Mouse (Mus musculus) heart, adult 18-20 months (tissue): ENCODE results near the gene Cgnl1. TPM values are rescaled to one million over a fixed set of nuclear protein-coding genes. Genes with fewer than 3 reads are reported as not detected.
A peak's percentile ranks its signal among the peaks of the same experiment; 100 is the strongest.

Experiments used
- DNase-seq, 2 experiments: peaks; one replicate each; pipeline ENCODE4 v3.0.0; 2021 to 2022; ENCODE audit warnings: mixed read lengths in 1 of 2
- long read RNA-seq, 2 experiments: library from polyadenylated mRNA; stranded (forward); transcript quantifications; one replicate each; pipeline ENCODE4 v2.0.0; 2021
- total RNA-seq, 2 experiments: library from RNA; stranded (reverse); gene quantifications; 2 replicates each; pipeline ENCODE4 v1.2.3; 2021

The Cgnl1 gene
- total RNA-seq = 10 to 100 TPM; 36.7 to 38.2 TPM
- long read RNA-seq, experiment 1, partial matches to known transcripts = 1 of 18 reads
- long read RNA-seq, experiment 1, other reads (novel, unspliced or antisense) = 17 of 18 reads
- long read RNA-seq, experiment 2, partial matches to known transcripts = 2 of 17 reads
- long read RNA-seq, experiment 2, other reads (novel, unspliced or antisense) = 14 of 17 reads

- DNase-seq = peak; percentile 79 to 87
Measured at GRCm38 (mm10) chr9:71770991-71771767, at the start of gene Cgnl1. Gene Cgnl1 (minus strand): TSS chr9:71771602.

GRCm38 (mm10) chr9:71818453-71818852, 47.1 kb upstream of the Cgnl1 start:
- no peak for DNase-seq

GRCm38 (mm10) chr9:71816121-71816520, 44.7 kb upstream of the Cgnl1 start:
- no peak for DNase-seq

GRCm38 (mm10) chr9:71813565-71813964, 42.2 kb upstream of the Cgnl1 start:
- DNase-seq = no peak

GRCm38 (mm10) chr9:71812914-71813313, 41.5 kb upstream of the Cgnl1 start:
- no peak for DNase-seq

- no peak for DNase-seq
Measured at GRCm38 (mm10) chr9:71812402-71812801, 41.0 kb upstream of the Cgnl1 start.

- no peak for DNase-seq
Measured at GRCm38 (mm10) chr9:71811404-71811803, 40.0 kb upstream of the Cgnl1 start.

GRCm38 (mm10) chr9:71810723-71811122, 39.3 kb upstream of the Cgnl1 start:
- no peak for DNase-seq

- DNase-seq = no peak
Measured at GRCm38 (mm10) chr9:71808640-71809254, 37.3 kb upstream of the Cgnl1 start.

GRCm38 (mm10) chr9:71807801-71808200, 36.4 kb upstream of the Cgnl1 start:
- DNase-seq = no peak

GRCm38 (mm10) chr9:71806422-71806805, 35.0 kb upstream of the Cgnl1 start:
- DNase-seq = peak; percentile 67 to 91

- DNase-seq = no peak
Measured at GRCm38 (mm10) chr9:71805646-71806421, 34.4 kb upstream of the Cgnl1 start.

GRCm38 (mm10) chr9:71804116-71804515, 32.7 kb upstream of the Cgnl1 start:
- no peak for DNase-seq

GRCm38 (mm10) chr9:71803281-71803680, 31.9 kb upstream of the Cgnl1 start:
- no peak for DNase-seq

GRCm38 (mm10) chr9:71799598-71799997, 28.2 kb upstream of the Cgnl1 start:
- no peak for DNase-seq

GRCm38 (mm10) chr9:71798176-71798575, 26.8 kb upstream of the Cgnl1 start:
- DNase-seq = no peak

GRCm38 (mm10) chr9:71777404-71777803, 6.0 kb upstream of the Cgnl1 start:
- DNase-seq = no peak

- no peak for DNase-seq
Measured at GRCm38 (mm10) chr9:71776337-71776736, 4.9 kb upstream of the Cgnl1 start.

GRCm38 (mm10) chr9:71773563-71773962, 2.2 kb upstream of the Cgnl1 start:
- DNase-seq = no peak

- peak; percentile 40 to 80 for DNase-seq
Measured at GRCm38 (mm10) chr9:71772338-71772737, 936 bp upstream of the Cgnl1 start.

GRCm38 (mm10) chr9:71770484-71770883, 918 bp downstream of the Cgnl1 start:
- DNase-seq = no peak

GRCm38 (mm10) chr9:71769701-71770100, 1.7 kb downstream of the Cgnl1 start:
- DNase-seq = no peak

- DNase-seq = no peak
Measured at GRCm38 (mm10) chr9:71768119-71768518, 3.3 kb downstream of the Cgnl1 start.
